Mouse (Mus musculus): ENCODE data around the gene Gm765. TPM values are rescaled to one million over a fixed set of nuclear protein-coding genes. Genes with fewer than 3 reads are reported as not detected.

Gm765 gene
- polyA plus RNA-seq, 2 experiments, result not detected

GRCm38 (mm10) chr6:98212225-98212624 is 130.3 kb downstream of the Gm765 start:
- no peak for ATAC-seq (ENCODE audit: insufficient read depth)
- Histone ChIP-seq H3K9me3 (ENCODE audit: control insufficient read depth, low read length) (no peaks in the 10 kb centered on the region), H3K4me1 (replicated peaks; ENCODE audit: control insufficient read depth in 2 of 2, insufficient read depth in 2 of 2, low read length in 1 of 2) (no peaks in the 10 kb centered on the region), H3K4me2 (ENCODE audit: low read depth) (no peak overlapping the region), H3K36me3 (replicated peaks; ENCODE audit: control insufficient read depth, insufficient read depth, low read depth) (no peaks in the 10 kb centered on the region), H3K27ac (no peak overlapping the region), H3K4me3 (ENCODE audit: insufficient read depth in 1 of 2, low read depth in 2 of 2, low read length in 2 of 2) (no peak overlapping the region), H3K9ac (replicated peaks) (no peak overlapping the region), H3K27me3 (ENCODE audit: control insufficient read depth, insufficient read depth, low read length) (no peaks in the 10 kb centered on the region)
- TF ChIP-seq CTCF (IDR thresholded peaks at IDR 0.05; ENCODE audit: low read depth), result no peak
- no peak for TF ChIP-seq EP300 (IDR thresholded peaks at IDR 0.05; ENCODE audit: low read depth)
- DNase-seq (ENCODE audit: low read depth in 3 of 3, low spot score in 3 of 3), result no peak
- WGBS (ENCODE audit: insufficient replicate concordance), result 48% methylated on average over 3 of the region's 3 CpGs

- 61% methylated on average over 5 of the region's 5 CpGs for WGBS (ENCODE audit: insufficient replicate concordance)
- no peak overlapping the region for H3K4me2 ChIP-seq (ENCODE audit: low read depth)
- H3K27ac ChIP-seq, result no peak overlapping the region
- H3K27me3 ChIP-seq (ENCODE audit: control insufficient read depth, insufficient read depth, low read length), result no peaks in the 10 kb centered on the region
- no peak overlapping the region for H3K9ac ChIP-seq (replicated peaks)
- no peaks in the 10 kb centered on the region for H3K4me1 ChIP-seq (replicated peaks; ENCODE audit: control insufficient read depth in 2 of 2, insufficient read depth in 2 of 2, low read length in 1 of 2)
- ATAC-seq (ENCODE audit: insufficient read depth) (no peak), DNase-seq (ENCODE audit: low read depth in 3 of 3, low spot score in 3 of 3) (no peak)
- no peaks in the 10 kb centered on the region for H3K9me3 ChIP-seq (ENCODE audit: control insufficient read depth, low read length)
- no peaks in the 10 kb centered on the region for H3K36me3 ChIP-seq (replicated peaks; ENCODE audit: control insufficient read depth, insufficient read depth, low read depth)
- TF ChIP-seq CTCF (IDR thresholded peaks at IDR 0.05; ENCODE audit: low read depth) (no peak), EP300 (IDR thresholded peaks at IDR 0.05; ENCODE audit: low read depth) (no peak)
- H3K4me3 ChIP-seq (ENCODE audit: insufficient read depth in 1 of 2, low read depth in 2 of 2, low read length in 2 of 2), result no peak overlapping the region
Observed at GRCm38 (mm10) chr6:98210237-98210636, 132.3 kb downstream of the Gm765 start.

- no peak overlapping the region for H3K27ac ChIP-seq
- no peaks in the 10 kb centered on the region for H3K9me3 ChIP-seq (ENCODE audit: control insufficient read depth, low read length)
- H3K4me3 ChIP-seq (ENCODE audit: insufficient read depth in 1 of 2, low read depth in 2 of 2, low read length in 2 of 2), result no peak overlapping the region
- ATAC-seq (ENCODE audit: insufficient read depth) (no peak), DNase-seq (ENCODE audit: low read depth in 3 of 3, low spot score in 3 of 3) (no peak)
- H3K4me2 ChIP-seq (ENCODE audit: low read depth), result no peak overlapping the region
- WGBS (ENCODE audit: insufficient replicate concordance), result 83% methylated on average over 8 of the region's 8 CpGs
- no peaks in the 10 kb centered on the region for H3K4me1 ChIP-seq (replicated peaks; ENCODE audit: control insufficient read depth in 2 of 2, insufficient read depth in 2 of 2, low read length in 1 of 2)
- no peaks in the 10 kb centered on the region for H3K27me3 ChIP-seq (ENCODE audit: control insufficient read depth, insufficient read depth, low read length)
- H3K36me3 ChIP-seq (replicated peaks; ENCODE audit: control insufficient read depth, insufficient read depth, low read depth), result no peaks in the 10 kb centered on the region
- TF ChIP-seq CTCF (IDR thresholded peaks at IDR 0.05; ENCODE audit: low read depth) (no peak), EP300 (IDR thresholded peaks at IDR 0.05; ENCODE audit: low read depth) (no peak)
- H3K9ac ChIP-seq (replicated peaks), result no peak overlapping the region
Observed at GRCm38 (mm10) chr6:98208051-98208450, 134.5 kb downstream of the Gm765 start.

GRCm38 (mm10) chr6:98198706-98199105 is 143.8 kb downstream of the Gm765 start:
- ATAC-seq (ENCODE audit: insufficient read depth) (no peak), DNase-seq (ENCODE audit: low read depth in 3 of 3, low spot score in 3 of 3) (no peak)
- Histone ChIP-seq H3K4me1 (replicated peaks; ENCODE audit: control insufficient read depth in 2 of 2, insufficient read depth in 2 of 2, low read length in 1 of 2) (no peaks in the 10 kb centered on the region), H3K9me3 (ENCODE audit: control insufficient read depth, low read length) (no peaks in the 10 kb centered on the region), H3K9ac (replicated peaks) (no peak overlapping the region), H3K27me3 (ENCODE audit: control insufficient read depth, insufficient read depth, low read length) (no peaks in the 10 kb centered on the region), H3K36me3 (replicated peaks; ENCODE audit: control insufficient read depth, insufficient read depth, low read depth) (no peaks in the 10 kb centered on the region), H3K4me3 (ENCODE audit: insufficient read depth in 1 of 2, low read depth in 2 of 2, low read length in 2 of 2) (no peak overlapping the region), H3K4me2 (ENCODE audit: low read depth) (no peak overlapping the region), H3K27ac (no peak overlapping the region)
- 58% methylated on average over 2 of the region's 2 CpGs for WGBS (ENCODE audit: insufficient replicate concordance)
- no peak for TF ChIP-seq EP300 (IDR thresholded peaks at IDR 0.05; ENCODE audit: low read depth)
- no peak for TF ChIP-seq CTCF (IDR thresholded peaks at IDR 0.05; ENCODE audit: low read depth)

GRCm38 (mm10) chr6:98190745-98191442 is 151.7 kb downstream of the Gm765 start:
- TF ChIP-seq EP300 (IDR thresholded peaks at IDR 0.05; ENCODE audit: low read depth) (no peak), CTCF (IDR thresholded peaks at IDR 0.05; ENCODE audit: low read depth) (no peak)
- Histone ChIP-seq H3K9me3 (ENCODE audit: control insufficient read depth, low read length) (no peaks in the 10 kb centered on the region), H3K27me3 (ENCODE audit: control insufficient read depth, insufficient read depth, low read length) (no peaks in the 10 kb centered on the region), H3K36me3 (replicated peaks; ENCODE audit: control insufficient read depth, insufficient read depth, low read depth) (no peaks in the 10 kb centered on the region), H3K4me1 (replicated peaks; ENCODE audit: control insufficient read depth in 2 of 2, insufficient read depth in 2 of 2, low read length in 1 of 2) (no peaks in the 10 kb centered on the region), H3K9ac (replicated peaks) (no peak overlapping the region), H3K4me3 (ENCODE audit: insufficient read depth in 1 of 2, low read depth in 2 of 2, low read length in 2 of 2) (no peak overlapping the region), H3K27ac (no peak overlapping the region), H3K4me2 (ENCODE audit: low read depth) (no peak overlapping the region)
- WGBS (ENCODE audit: insufficient replicate concordance), result 58% methylated on average over 8 of the region's 8 CpGs
- no peak for DNase-seq (ENCODE audit: low read depth in 3 of 3, low spot score in 3 of 3)
- ATAC-seq (ENCODE audit: insufficient read depth), result no peak

Measured in liver, embryonic 14.5 days (tissue).